Mouse (Mus musculus) brain, embryonic 14.5 days (tissue): Measurements from ENCODE around the gene Gm6217. TPM values are rescaled to one million over a fixed set of nuclear protein-coding genes. Genes with fewer than 3 reads are reported as not detected.
A peak's percentile ranks its signal among the peaks of the same experiment; 100 is the strongest.
"Not testable (repeated sequence)": the region's sequence is repeated elsewhere in the genome, so short reads cannot be mapped to it uniquely, and the experiment has no call there.

Experiments
- DNase-seq: peaks from one replicate; pipeline ENCODE4 v3.0.0-alpha.2; 2011; ENCODE audit warnings: low read depth
- CTCF ChIP-seq: fragments of 200-500 bp; IDR thresholded peaks from 2 replicates; pipeline ENCODE4 v1.5.1; 2012; ENCODE audit warnings: inconsistent platforms, mild to moderate bottlenecking, moderate library complexity, borderline replicate concordance; ENCODE audit not compliant: insufficient read depth, insufficient read length; ENCODE audit errors: extremely low read depth
- POLR2A ChIP-seq: fragments of 200-500 bp; IDR thresholded peaks from 2 replicates; pipeline ENCODE4 v1.6.1; 2012; ENCODE audit warnings: mild to moderate bottlenecking, inconsistent platforms, borderline replicate concordance; ENCODE audit not compliant: poor library complexity, insufficient read depth, insufficient read length, severe bottlenecking; ENCODE audit errors: extremely low read depth
- polyA plus RNA-seq: library from polyadenylated mRNA; depleted of rRNA; stranded (reverse); fragments of >200 nt; gene quantifications from 2 replicates; pipeline ENCODE4 v1.2.3, GENCODE M21; 2012; rRNA removed

Gm6217 gene
- not detected in 2 replicates for polyA plus RNA-seq

GRCm38 (mm10) chr1:82931326-82931725 is at the start of gene Gm6217:
Gene Gm6217 (minus strand): TSS chr1:82931399.
- DNase-seq = not testable (repeated sequence)

GRCm38 (mm10) chr1:82977840-82978239 is 46.6 kb upstream of the Gm6217 start:
- no peak for TF ChIP-seq CTCF
- no peak for TF ChIP-seq POLR2A
- DNase-seq = no peak

GRCm38 (mm10) chr1:82975750-82976149 is 44.6 kb upstream of the Gm6217 start:
- no peak for TF ChIP-seq CTCF
- no peak for TF ChIP-seq POLR2A

GRCm38 (mm10) chr1:82974342-82974741 is 43.1 kb upstream of the Gm6217 start:
- TF ChIP-seq POLR2A (no peak), CTCF (no peak)
- DNase-seq = no peak

More at GRCm38 (mm10) chr1:82975750-82976149, 44.6 kb upstream of the Gm6217 start:
- no peak for DNase-seq

- peak; percentile 5 for DNase-seq
- no peak for TF ChIP-seq CTCF
- TF ChIP-seq POLR2A = no peak
Measured at GRCm38 (mm10) chr1:82973901-82974300, 42.7 kb upstream of the Gm6217 start.

- TF ChIP-seq POLR2A = no peak
- no peak for TF ChIP-seq CTCF
- DNase-seq = no peak
Measured at GRCm38 (mm10) chr1:82973244-82973643, 42.0 kb upstream of the Gm6217 start.

GRCm38 (mm10) chr1:82972046-82972445 is 40.8 kb upstream of the Gm6217 start:
- no peak for DNase-seq
- TF ChIP-seq CTCF (no peak), POLR2A (no peak)

- TF ChIP-seq POLR2A (no peak), CTCF (no peak)
- no peak for DNase-seq
Measured at GRCm38 (mm10) chr1:82966413-82966812, 35.2 kb upstream of the Gm6217 start.

GRCm38 (mm10) chr1:82959870-82960385 is 28.7 kb upstream of the Gm6217 start, which contains the start of gene Gm47955:
Gene Gm47955 (plus strand): TSS chr1:82960286.
- DNase-seq = no peak
- TF ChIP-seq CTCF (no peak), POLR2A (no peak)

- DNase-seq = not testable (repeated sequence)
Measured at GRCm38 (mm10) chr1:82955913-82956312, 24.7 kb upstream of the Gm6217 start, which contains the start of gene Gm7544. Gene Gm7544 (minus strand): TSS chr1:82956013.

GRCm38 (mm10) chr1:82948601-82949000 is 17.4 kb upstream of the Gm6217 start:
- DNase-seq = no peak
- no peak for TF ChIP-seq POLR2A
- no peak for TF ChIP-seq CTCF

GRCm38 (mm10) chr1:82946029-82946428 is 14.8 kb upstream of the Gm6217 start:
- not testable (repeated sequence) for DNase-seq

- not testable (repeated sequence) for DNase-seq
Measured at GRCm38 (mm10) chr1:82943295-82943694, 12.1 kb upstream of the Gm6217 start, which contains the start of gene A030003K21Rik. Gene A030003K21Rik (minus strand): TSS chr1:82943388.

- not testable (repeated sequence) for DNase-seq
Measured at GRCm38 (mm10) chr1:82942505-82942904, 11.3 kb upstream of the Gm6217 start.
